Mouse (Mus musculus) midbrain, embryonic 12.5 days (tissue): ENCODE measurements around the gene Pard3. TPM values are rescaled to one million over a fixed set of nuclear protein-coding genes. Genes with fewer than 3 reads are reported as not detected.

ENCODE experiments used
- ATAC-seq: fragments of 200-750 bp; cut with Nextera tagmentation; 2 replicates; pipeline ENCODE4 v1.8.0; 2017; ENCODE audit warnings: low read depth, moderate TSS enrichment, moderate library complexity; ENCODE audit not compliant: low FRiP score
- H3K27ac ChIP-seq: fragments of 300-500 bp; sonication (generic); replicated peaks from 2 replicates; pipeline ENCODE4 v1.5.1; 2016; ENCODE audit warnings: mild to moderate bottlenecking
- H3K27me3 ChIP-seq: fragments of 300-500 bp; sonication (generic); 2 replicates; pipeline ENCODE4 v1.6.1; 2016; ENCODE audit warnings: mild to moderate bottlenecking
- H3K36me3 ChIP-seq: fragments of 300-500 bp; sonication (generic); 2 replicates; pipeline ENCODE4 v1.6.1; 2016
- H3K4me1 ChIP-seq: fragments of 300-500 bp; sonication (generic); 2 replicates; pipeline ENCODE4 v1.6.1; 2016
- H3K4me2 ChIP-seq: fragments of 300-500 bp; sonication (generic); replicated peaks from 2 replicates; pipeline ENCODE4 v1.6.1; 2016; ENCODE audit warnings: mild to moderate bottlenecking, moderate library complexity
- H3K4me3 ChIP-seq: fragments of 300-500 bp; sonication (generic); 2 replicates; pipeline ENCODE4 v1.5.1; 2016; ENCODE audit warnings: mild to moderate bottlenecking
- H3K9ac ChIP-seq: fragments of 300-500 bp; sonication (generic); replicated peaks from 2 replicates; pipeline ENCODE4 v1.6.1; 2016; ENCODE audit warnings: mild to moderate bottlenecking, moderate library complexity
- H3K9me3 ChIP-seq: fragments of 300-500 bp; sonication (generic); 2 replicates; pipeline ENCODE4 v1.6.1; 2016; ENCODE audit warnings: mild to moderate bottlenecking
- WGBS: fragments of 180-500 bp; shearing (Covaris S2); methylation state at CpG from one replicate; pipeline ENCODE4 v1.1.7; 2016; 5-methylcytosine and 5-hydroxymethylcytosine counted together
- polyA plus RNA-seq: library from polyadenylated mRNA; unstranded; fragments of >200 nt; fragmentation: Nextera tagmentation; extraction: Ambion mirVana; gene quantifications from 2 replicates; pipeline ENCODE4 v1.2.1, GENCODE M21; 2016

Gene Pard3
- polyA plus RNA-seq, 1 experiment from 2014 or later, result 36.6 TPM

GRCm38 (mm10) chr8:127222361-127222760 is 158.7 kb downstream of the Pard3 start:
- Histone ChIP-seq H3K27ac (no peak overlapping the region), H3K4me2 (no peak overlapping the region), H3K4me3 (no peak overlapping the region), H3K27me3 (no peaks in the 10 kb centered on the region), H3K9ac (no peak overlapping the region), H3K4me1 (peaks cover 22% of the 10 kb centered on the region), H3K9me3 (no peaks in the 10 kb centered on the region), H3K36me3 (no peaks in the 10 kb centered on the region)
- no peak for ATAC-seq
- whole genome bisulfite sequencing, result 58% methylated on average over 3 of the region's 3 CpGs

DNA sequence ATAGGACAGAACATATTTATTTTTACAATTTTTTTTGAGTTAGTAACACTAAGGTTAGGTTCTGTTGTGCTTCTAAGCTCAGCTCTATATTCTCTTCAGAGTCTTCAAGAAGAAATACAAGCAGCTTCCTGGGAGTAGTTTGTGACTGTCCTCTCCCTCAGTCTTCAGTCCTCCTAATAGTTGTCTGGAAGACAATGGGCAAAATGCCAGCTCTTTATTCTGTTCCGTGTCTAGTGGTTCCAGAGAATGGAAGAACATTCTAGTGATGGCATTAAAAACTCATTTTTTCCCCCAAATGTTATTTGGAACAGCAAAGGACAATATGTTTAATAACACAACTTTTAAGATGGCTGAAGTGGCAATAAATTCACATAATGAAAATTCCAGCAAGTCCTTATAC is 163.3 kb downstream of the Pard3 start:
- no peak overlapping the region for H3K27ac ChIP-seq
- H3K9me3 ChIP-seq, result no peaks in the 10 kb centered on the region
- WGBS, result 61% methylated on average over 1 of the region's 1 CpGs
- H3K4me3 ChIP-seq, result no peak overlapping the region
- ATAC-seq, result no peak
- H3K4me1 ChIP-seq, result peaks cover 18% of the 10 kb centered on the region
- H3K36me3 ChIP-seq, result no peaks in the 10 kb centered on the region
- no peaks in the 10 kb centered on the region for H3K27me3 ChIP-seq
- no peak overlapping the region for H3K4me2 ChIP-seq
- H3K9ac ChIP-seq, result no peak overlapping the region

- no peak overlapping the region for H3K27ac ChIP-seq
- no peaks in the 10 kb centered on the region for H3K9me3 ChIP-seq
- no peaks in the 10 kb centered on the region for H3K36me3 ChIP-seq
- no peak overlapping the region for H3K9ac ChIP-seq
- no peak overlapping the region for H3K4me3 ChIP-seq
- no peaks in the 10 kb centered on the region for H3K27me3 ChIP-seq
- H3K4me1 ChIP-seq, result peaks cover 18% of the 10 kb centered on the region
- ATAC-seq, result no peak
- 92% methylated on average over 4 of the region's 4 CpGs for WGBS
- no peak overlapping the region for H3K4me2 ChIP-seq
Observed at GRCm38 (mm10) chr8:127227407-127227806, 163.7 kb downstream of the Pard3 start.

- Histone ChIP-seq H3K9me3 (no peaks in the 10 kb centered on the region), H3K9ac (no peak overlapping the region), H3K4me2 (no peak overlapping the region), H3K4me1 (peaks cover 18% of the 10 kb centered on the region), H3K27ac (no peak overlapping the region), H3K4me3 (no peak overlapping the region), H3K27me3 (no peaks in the 10 kb centered on the region), H3K36me3 (no peaks in the 10 kb centered on the region)
- ATAC-seq, result no peak
- 76% methylated on average over 14 of the region's 15 CpGs for WGBS
Observed at GRCm38 (mm10) chr8:127229325-127230232, 165.9 kb downstream of the Pard3 start.

GRCm38 (mm10) chr8:127230233-127230595 is 166.5 kb downstream of the Pard3 start:
- 53% methylated on average over 8 of the region's 8 CpGs for WGBS
- H3K27ac ChIP-seq, result no peak overlapping the region

DNA sequence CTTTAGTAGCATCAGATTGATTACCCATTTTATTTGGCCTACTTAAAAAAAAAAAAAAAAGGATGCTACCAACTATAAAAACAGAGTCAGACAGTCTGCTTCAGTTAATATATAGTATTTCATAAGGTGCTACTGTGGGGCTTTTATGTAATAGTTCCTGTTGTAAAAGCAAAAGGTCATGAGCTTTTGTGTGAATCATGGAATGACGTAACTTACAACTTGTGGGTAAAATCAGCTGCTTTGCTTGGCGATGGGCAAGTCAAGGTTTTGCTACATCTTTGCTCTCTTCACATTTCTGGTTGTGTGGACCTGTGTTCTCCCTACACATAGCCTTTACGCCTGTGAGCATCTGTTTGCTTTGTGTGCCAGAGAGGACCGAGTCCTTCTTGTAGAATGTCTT is 179.7 kb downstream of the Pard3 start:
- Histone ChIP-seq H3K4me1 (no peaks in the 10 kb centered on the region), H3K4me3 (no peak overlapping the region), H3K27me3 (no peaks in the 10 kb centered on the region), H3K9ac (no peak overlapping the region), H3K36me3 (no peaks in the 10 kb centered on the region), H3K4me2 (no peak overlapping the region), H3K27ac (no peak overlapping the region), H3K9me3 (no peaks in the 10 kb centered on the region)
- WGBS, result 92% methylated on average over 4 of the region's 4 CpGs
- no peak for ATAC-seq

More at GRCm38 (mm10) chr8:127230233-127230595, 166.5 kb downstream of the Pard3 start:
- H3K36me3 ChIP-seq, result no peaks in the 10 kb centered on the region
- H3K9ac ChIP-seq, result no peak overlapping the region
- ATAC-seq, result no peak
- no peak overlapping the region for H3K4me2 ChIP-seq
- H3K4me1 ChIP-seq, result peaks cover 18% of the 10 kb centered on the region
- H3K27me3 ChIP-seq, result no peaks in the 10 kb centered on the region
- H3K9me3 ChIP-seq, result no peaks in the 10 kb centered on the region
- no peak overlapping the region for H3K4me3 ChIP-seq

- H3K9ac ChIP-seq, result no peak overlapping the region
- H3K9me3 ChIP-seq, result no peaks in the 10 kb centered on the region
- no peak overlapping the region for H3K4me2 ChIP-seq
- H3K27ac ChIP-seq, result no peak overlapping the region
- H3K36me3 ChIP-seq, result no peaks in the 10 kb centered on the region
- no peak for ATAC-seq
- WGBS, result 88% methylated on average over 11 of the region's 11 CpGs
- H3K27me3 ChIP-seq, result no peaks in the 10 kb centered on the region
- no peaks in the 10 kb centered on the region for H3K4me1 ChIP-seq
- H3K4me3 ChIP-seq, result no peak overlapping the region
Observed at GRCm38 (mm10) chr8:127243841-127244240, 180.1 kb downstream of the Pard3 start.

DNA sequence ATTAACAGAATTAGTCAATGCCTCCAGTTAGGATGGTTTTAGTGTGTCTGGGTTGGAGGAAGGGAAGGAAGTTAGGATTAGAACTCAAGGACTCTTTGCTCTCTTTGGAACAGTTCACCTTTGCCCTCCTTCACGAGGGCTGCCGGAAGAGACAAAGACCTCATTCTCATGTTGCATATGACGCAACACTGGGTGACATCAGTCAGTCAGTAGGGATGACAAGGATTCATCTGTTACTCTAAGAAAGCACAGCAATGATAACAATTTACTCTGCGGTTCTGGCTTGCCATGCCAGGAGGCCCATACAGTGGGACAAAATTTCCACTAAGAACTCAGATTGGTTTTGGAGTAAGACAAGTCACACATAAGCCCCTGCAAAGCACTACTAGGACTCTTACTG is 187.1 kb downstream of the Pard3 start:
- Histone ChIP-seq H3K9ac (no peak overlapping the region), H3K27ac (no peak overlapping the region), H3K9me3 (no peaks in the 10 kb centered on the region), H3K4me3 (no peak overlapping the region), H3K4me2 (no peak overlapping the region), H3K4me1 (peaks cover 23% of the 10 kb centered on the region), H3K27me3 (no peaks in the 10 kb centered on the region), H3K36me3 (no peaks in the 10 kb centered on the region)
- 56% methylated on average over 4 of the region's 4 CpGs for WGBS
- ATAC-seq, result no peak

DNA sequence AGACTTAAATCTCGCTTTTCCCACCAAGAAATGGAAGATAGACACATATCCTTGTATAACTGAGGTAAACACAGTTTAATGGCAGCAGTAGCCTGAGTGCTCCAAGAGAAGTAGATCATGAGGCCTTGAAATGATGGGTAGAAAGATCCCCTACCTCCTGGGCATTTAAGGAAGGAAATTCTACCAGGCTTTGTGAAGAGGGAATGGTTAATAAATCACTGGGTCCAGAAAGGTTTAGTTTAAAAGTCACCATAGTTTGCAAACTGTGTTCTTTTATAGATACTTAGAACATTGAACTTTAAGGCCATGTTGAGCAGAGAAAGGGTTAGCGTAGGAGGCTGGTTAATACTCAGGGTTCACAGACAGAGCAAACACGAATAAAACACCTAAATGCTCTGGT is 187.8 kb downstream of the Pard3 start:
- H3K27ac ChIP-seq, result no peak overlapping the region
- H3K27me3 ChIP-seq, result no peaks in the 10 kb centered on the region
- H3K4me1 ChIP-seq, result peaks cover 23% of the 10 kb centered on the region
- no peak for ATAC-seq
- WGBS, result 94% methylated on average over 3 of the region's 3 CpGs
- H3K36me3 ChIP-seq, result no peaks in the 10 kb centered on the region
- no peaks in the 10 kb centered on the region for H3K9me3 ChIP-seq
- no peak overlapping the region for H3K4me2 ChIP-seq
- H3K9ac ChIP-seq, result no peak overlapping the region
- H3K4me3 ChIP-seq, result no peak overlapping the region

GRCm38 (mm10) chr8:127251985-127252384 is 188.3 kb downstream of the Pard3 start:
- no peak overlapping the region for H3K9ac ChIP-seq
- ATAC-seq, result no peak
- 86% methylated on average over 13 of the region's 13 CpGs for WGBS

DNA sequence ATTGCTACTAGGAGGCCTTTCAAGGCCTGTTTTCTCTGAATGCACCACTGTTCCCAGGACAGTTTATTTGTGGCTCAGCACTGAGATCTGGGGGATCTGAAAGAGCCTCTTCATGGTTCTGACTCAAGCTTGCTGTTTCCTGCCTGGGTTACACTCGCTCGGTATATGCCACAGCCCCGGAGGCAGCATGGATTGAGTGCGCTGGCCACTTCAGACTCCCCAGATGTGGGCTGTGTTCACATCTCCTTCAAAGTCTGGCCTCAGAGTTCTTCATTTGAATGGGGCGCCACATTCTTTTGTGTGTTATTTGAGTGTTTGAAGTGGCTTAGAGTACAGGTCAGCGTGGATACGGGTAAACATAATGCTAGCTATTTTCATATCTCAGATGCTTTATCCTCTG is 190.9 kb downstream of the Pard3 start:
- no peak overlapping the region for H3K27ac ChIP-seq
- ATAC-seq, result no peak
- WGBS, result 72% methylated on average over 7 of the region's 7 CpGs

More at GRCm38 (mm10) chr8:127251985-127252384, 188.3 kb downstream of the Pard3 start:
- H3K9me3 ChIP-seq, result no peaks in the 10 kb centered on the region
- no peaks in the 10 kb centered on the region for H3K36me3 ChIP-seq
- no peak overlapping the region for H3K27ac ChIP-seq
- H3K4me2 ChIP-seq, result no peak overlapping the region
- peaks cover 23% of the 10 kb centered on the region for H3K4me1 ChIP-seq
- H3K27me3 ChIP-seq, result no peaks in the 10 kb centered on the region
- no peak overlapping the region for H3K4me3 ChIP-seq

DNA sequence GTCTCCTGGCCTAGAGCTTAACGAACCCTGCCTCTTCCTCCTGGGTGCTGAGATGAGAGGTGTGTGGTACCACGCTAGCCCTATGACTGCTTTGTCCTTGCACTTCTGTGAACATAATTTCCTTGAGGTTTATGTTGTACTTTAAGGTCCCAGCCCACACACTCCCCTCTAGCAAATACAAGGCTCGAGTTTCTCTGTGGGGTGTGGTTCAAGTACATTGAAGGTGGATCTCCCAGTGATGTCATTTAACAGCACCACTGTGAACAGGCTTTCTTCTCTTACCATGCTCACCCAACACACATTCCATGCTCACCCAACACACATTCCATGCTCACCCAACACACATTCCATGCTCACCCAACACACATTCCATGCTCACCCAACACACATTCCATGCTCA is 193.4 kb downstream of the Pard3 start:
- 92% methylated on average over 3 of the region's 3 CpGs for WGBS
- ATAC-seq, result no peak
- no peak overlapping the region for H3K4me2 ChIP-seq
- no peaks in the 10 kb centered on the region for H3K36me3 ChIP-seq
- no peak overlapping the region for H3K27ac ChIP-seq
- H3K9ac ChIP-seq, result no peak overlapping the region
- H3K27me3 ChIP-seq, result no peaks in the 10 kb centered on the region
- H3K4me3 ChIP-seq, result no peak overlapping the region
- peaks cover 16% of the 10 kb centered on the region; the same call in 1 of the 2 replicates for H3K4me1 ChIP-seq
- H3K9me3 ChIP-seq, result 0 out of 2 replicates have a peak, but pooled peaks cover 3% of the 10 kb centered on the region

More for the DNA sequence above, 190.9 kb downstream of the Pard3 start:
- Histone ChIP-seq H3K27me3 (no peaks in the 10 kb centered on the region), H3K36me3 (no peaks in the 10 kb centered on the region), H3K4me1 (peaks cover 25% of the 10 kb centered on the region), H3K9ac (no peak overlapping the region), H3K4me3 (no peak overlapping the region), H3K4me2 (no peak overlapping the region), H3K9me3 (no peaks in the 10 kb centered on the region)
